Mouse (Mus musculus): Measurements from ENCODE around the gene Nudt4. TPM values are rescaled to one million over a fixed set of nuclear protein-coding genes. Genes with fewer than 3 reads are reported as not detected.

Gene Nudt4
- total and polyA plus RNA-seq, 3 experiments: 21.1 to 35.7 TPM; not detected in 1

DNA sequence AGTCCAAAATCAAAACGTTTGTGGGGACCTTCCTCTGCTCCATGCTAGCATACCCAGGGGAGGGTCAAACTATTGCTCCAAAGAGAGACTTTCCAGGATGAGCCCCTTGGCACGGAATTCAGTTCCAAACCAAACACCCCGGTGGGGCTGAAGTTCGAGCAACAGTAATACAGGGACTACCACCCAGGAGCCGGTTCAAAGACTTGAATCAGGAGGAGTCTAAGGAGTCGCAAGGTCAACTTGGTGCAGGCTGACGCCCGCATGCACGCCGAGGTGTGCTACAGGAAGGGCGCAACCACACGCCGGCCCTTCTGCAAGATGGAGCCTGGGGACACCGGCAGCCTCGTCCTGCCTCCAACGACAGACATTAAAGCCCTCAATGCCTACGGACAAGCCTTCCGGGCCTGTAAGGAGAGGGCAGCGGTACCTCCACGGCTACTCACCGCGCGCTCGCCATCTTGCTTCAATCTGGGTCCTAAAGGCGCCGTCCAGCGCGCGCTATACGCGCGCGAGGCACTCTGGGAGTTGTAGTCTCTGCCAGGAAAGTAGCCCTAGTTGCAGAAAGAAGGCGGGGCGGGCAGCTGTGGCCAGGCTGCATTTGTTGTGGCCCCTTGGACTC, 62.4 kb downstream of the Nudt4 start, which contains the start of gene Mrpl42 (continued):
- TF ChIP-seq POLR2AphosphoS5 (IDR thresholded peaks at IDR 0.05; ENCODE audit: borderline replicate concordance, low read depth, low read length) (no peak), ZNF384 (IDR thresholded peaks at IDR 0.05; ENCODE audit: low read depth, low read length) (no peak), GATA1 (IDR thresholded peaks at IDR 0.05; ENCODE audit: low read depth, low read length) (0 out of 2 replicates have a peak, but pooled peaks have one; percentile 6), MYC (IDR thresholded peaks at IDR 0.05; ENCODE audit: low read depth, low read length) (peak; percentile 90), ZC3H11A (IDR thresholded peaks at IDR 0.05; ENCODE audit: low read depth, low read length) (no peak), SIN3A (IDR thresholded peaks at IDR 0.05; ENCODE audit: low read length) (peak; percentile 72), MAX (IDR thresholded peaks at IDR 0.05; ENCODE audit: low read length) (peak; percentile 79), EP300 (IDR thresholded peaks at IDR 0.05; ENCODE audit: low read depth in 1 of 2, low read length in 2 of 2) (no peak), ETS1 (IDR thresholded peaks at IDR 0.05; ENCODE audit: low read depth, low read length) (0 out of 2 replicates have a peak, but pooled peaks have one; percentile 28), GABPA (IDR thresholded peaks at IDR 0.05; ENCODE audit: low read depth, low read length) (no peak)

DNA sequence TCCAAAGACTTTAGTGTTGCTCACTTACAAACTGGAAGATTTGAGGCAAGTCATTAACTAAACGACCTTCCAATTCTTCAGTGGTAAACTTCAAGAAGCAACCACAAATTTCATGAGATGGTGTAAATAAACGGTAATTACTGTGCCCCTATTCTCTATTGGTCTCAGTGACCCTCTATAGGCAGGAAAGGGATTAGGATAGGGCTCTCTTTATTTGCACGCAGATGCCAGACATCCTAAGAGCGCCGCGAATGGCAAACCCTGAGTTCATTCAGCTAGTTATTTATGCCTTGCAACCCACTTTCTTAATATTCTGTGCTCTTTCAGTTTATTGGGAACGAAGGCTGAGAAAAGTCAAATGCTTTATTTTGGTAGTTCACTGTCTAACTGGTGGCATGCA, 62.9 kb downstream of the Nudt4 start:
- peak; percentile 56 for DNase-seq (ENCODE audit: low read depth, low spot score)
- peak overlapping the region; percentile 70 to 100 for H3K4me3 ChIP-seq (ENCODE audit: control insufficient read depth in 1 of 2, insufficient read depth in 1 of 2, low read depth in 2 of 2, low read length in 2 of 2)
- H3K4me1 ChIP-seq (ENCODE audit: control insufficient read depth in 1 of 2, insufficient read depth in 2 of 2, low read length in 2 of 2): peaks cover 8 to 12% of the 10 kb centered on the region in 2 experiments
- H3K9me3 ChIP-seq (replicated peaks; ENCODE audit: insufficient read depth, low read length): no peaks in the 10 kb centered on the region
- no peaks in the 10 kb centered on the region for H3K27me3 ChIP-seq (ENCODE audit: control insufficient read depth in 1 of 2, insufficient read depth in 2 of 2, low read length in 2 of 2)
- H3K9ac ChIP-seq (ENCODE audit: control insufficient read depth, low read depth, low read length, poor library complexity, severe bottlenecking): peak overlapping the region; percentile 99
- peaks cover 19% of the 10 kb centered on the region for H3K79me2 ChIP-seq (ENCODE audit: control insufficient read depth, insufficient read depth, low read length, poor library complexity)
- H3K36me3 ChIP-seq (ENCODE audit: control insufficient read depth in 1 of 2, insufficient read depth in 2 of 2, low read length in 2 of 2): peaks cover 4 to 29% of the 10 kb centered on the region in 2 experiments; a peak in 3 of 4 replicates
- TF ChIP-seq TAL1 (IDR thresholded peaks at IDR 0.05; ENCODE audit: low read length) (no peak), SIN3A (IDR thresholded peaks at IDR 0.05; ENCODE audit: low read length) (0 out of 2 replicates have a peak, but pooled peaks have one; percentile 14)
- peak overlapping the region; percentile 83 for H3K27ac ChIP-seq (ENCODE audit: control insufficient read depth, low read depth, low read length)

Other genes with a start within 250 kb of the Nudt4 start
- 1.9 and 2.5 TPM in 2 replicates for gene Cradd, start 240.0 kb downstream of the Nudt4 start, total RNA-seq (2012; rRNA removed)
- 1 to 10 TPM in 1 of 2 experiments, not detected in 1; 9.0 TPM for gene Cradd, start 240.0 kb downstream of the Nudt4 start, polyA plus RNA-seq (2012; ENCODE audit: insufficient read depth in 1 of 2, insufficient read length in 2 of 2, low read depth in 1 of 2, low replicate concordance in 2 of 2, missing spikeins in 1 of 2)
- gene Socs2, start 147.0 kb downstream of the Nudt4 start, total RNA-seq (2012; rRNA removed): 16.0 and 16.5 TPM in 2 replicates
- gene Socs2, start 147.0 kb downstream of the Nudt4 start, polyA plus RNA-seq (2012; ENCODE audit: insufficient read depth in 1 of 2, insufficient read length in 2 of 2, low read depth in 1 of 2, low replicate concordance in 2 of 2, missing spikeins in 1 of 2): 10 to 100 TPM in 1 of 2 experiments, not detected in 1; 24.9 TPM
- gene Mrpl42, start 62.2 kb downstream of the Nudt4 start, total RNA-seq (2012; rRNA removed): 187 and 212 TPM in 2 replicates
- 1,000 to 10,000 TPM in 1 of 2 experiments, 100 to 1,000 TPM in 1; 298 to 1,026 TPM for gene Mrpl42, start 62.2 kb downstream of the Nudt4 start, polyA plus RNA-seq (2012; ENCODE audit: insufficient read depth in 1 of 2, insufficient read length in 2 of 2, low read depth in 1 of 2, low replicate concordance in 2 of 2, missing spikeins in 1 of 2)
- gene Ube2n, start 49.0 kb downstream of the Nudt4 start, total RNA-seq (2012; rRNA removed): 80.6 and 105 TPM in 2 replicates
- gene Ube2n, start 49.0 kb downstream of the Nudt4 start, polyA plus RNA-seq (2012; ENCODE audit: insufficient read depth in 1 of 2, insufficient read length in 2 of 2, low read depth in 1 of 2, low replicate concordance in 2 of 2, missing spikeins in 1 of 2): 100 to 1,000 TPM; 212 to 571 TPM
- gene Anapc15-ps, start 109.3 kb upstream of the Nudt4 start, total RNA-seq (2012; rRNA removed): not detected in 2 replicates
- gene Anapc15-ps, start 109.3 kb upstream of the Nudt4 start, polyA plus RNA-seq (2012; ENCODE audit: insufficient read depth in 1 of 2, insufficient read length in 2 of 2, low read depth in 1 of 2, low replicate concordance in 2 of 2, missing spikeins in 1 of 2): under 1 TPM in 1 of 2 experiments, not detected in 1; 0.31 TPM

Data from MEL (cell line).